Mouse (Mus musculus): ENCODE measurements around the gene Tmprss12.
"Not testable (repeated sequence)": the region's sequence is repeated elsewhere in the genome, so short reads cannot be mapped to it uniquely, and the experiment has no call there.

- not testable (repeated sequence) for TF ChIP-seq CTCF (IDR thresholded peaks at IDR 0.05; ENCODE audit: extremely low read depth, insufficient read depth, insufficient read length, insufficient replicate concordance); POLR2A (IDR thresholded peaks at IDR 0.05; ENCODE audit: low read depth, low read length)
Measured at GRCm38 (mm10) chr15:100260351-100260750, 20.3 kb upstream of the Tmprss12 start.
